Mouse (Mus musculus) frontal cortex, adult (tissue): ENCODE data around the gene Insl5.

Experiments used
- ATAC-seq: cut with Nextera tagmentation; 2 replicates; pipeline ENCODE4 v1.9.2; 2017; ENCODE audit warnings: mild to moderate bottlenecking, moderate library complexity, mixed read lengths; ENCODE audit not compliant: low TSS enrichment

Gene Insl5

DNA sequence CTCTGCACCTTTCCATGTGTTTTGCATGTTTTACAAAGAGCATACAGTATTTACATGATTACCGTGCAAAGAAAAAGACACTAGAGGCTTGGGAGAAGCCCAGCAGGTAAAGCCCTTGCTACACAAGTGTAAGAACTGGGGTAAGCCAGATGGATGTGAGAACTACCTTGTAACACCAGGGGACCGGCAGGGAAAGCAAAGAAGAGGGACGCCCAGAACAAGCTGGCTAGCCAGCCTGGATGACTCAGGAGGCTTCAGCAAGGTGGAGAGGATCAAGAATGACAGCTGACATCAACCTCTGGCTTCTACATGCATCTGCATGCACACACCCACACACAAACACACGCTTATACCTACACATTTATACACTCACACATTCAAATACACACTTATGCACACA is 36.6 kb downstream of the Insl5 start:
- no peak for ATAC-seq

DNA sequence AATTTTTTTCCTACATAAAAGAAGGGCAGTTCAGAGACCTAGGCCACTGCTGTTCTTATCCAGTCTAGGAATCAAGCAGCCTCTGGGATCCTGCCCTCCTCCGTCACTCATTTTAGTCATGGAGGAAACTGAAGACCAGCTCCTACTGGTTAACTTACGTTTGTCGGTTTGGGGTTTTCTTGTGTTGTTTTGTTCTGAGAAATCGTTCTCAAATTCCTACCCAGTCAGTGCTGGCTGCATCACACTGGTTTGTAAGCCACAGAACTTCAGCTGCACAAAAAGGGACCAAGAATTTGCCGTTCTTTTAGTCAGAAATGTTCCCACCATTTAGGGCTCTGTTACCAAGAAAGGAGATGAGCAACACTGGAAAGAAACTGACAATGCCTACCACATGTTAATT is 37.3 kb downstream of the Insl5 start:
- no peak for ATAC-seq

DNA sequence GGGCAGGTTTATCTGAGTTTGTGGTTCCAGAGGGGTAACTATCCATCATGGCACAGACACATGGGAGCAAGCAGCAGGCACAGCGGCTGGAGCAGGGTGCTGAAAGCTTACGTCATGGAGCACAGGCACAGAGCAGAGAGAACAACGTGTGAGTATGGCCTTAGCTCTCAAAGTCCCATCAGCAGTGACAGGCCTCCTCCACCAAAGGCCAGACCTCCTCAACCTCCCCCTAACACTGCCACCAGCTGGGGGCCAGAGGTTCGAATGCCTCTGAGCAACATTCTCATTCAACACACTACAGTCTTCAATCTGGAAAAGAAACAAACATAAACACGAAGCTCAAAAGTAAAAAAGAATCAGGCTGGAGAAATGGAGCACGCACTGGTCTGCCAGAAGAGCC is 38.1 kb downstream of the Insl5 start:
- no peak for ATAC-seq

DNA sequence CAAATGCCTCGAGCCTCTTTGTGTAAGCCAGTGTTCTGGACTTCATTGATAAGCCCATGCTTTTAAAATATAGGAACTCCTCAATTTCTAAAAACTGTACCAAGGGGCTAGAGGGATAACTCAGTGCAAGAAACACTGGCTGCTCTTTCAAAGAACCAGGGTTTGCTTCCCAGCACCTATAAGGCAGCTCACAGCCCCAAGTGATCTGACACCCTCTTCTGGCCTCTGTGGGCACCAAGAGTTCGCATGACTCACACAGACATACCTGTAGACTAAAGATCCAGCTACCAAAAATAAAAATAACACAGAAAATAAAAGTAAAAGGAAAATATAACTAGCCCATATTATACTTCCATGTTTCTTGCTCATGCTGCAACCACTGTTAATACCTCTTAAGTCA is 38.9 kb downstream of the Insl5 start:
- no peak for ATAC-seq

DNA sequence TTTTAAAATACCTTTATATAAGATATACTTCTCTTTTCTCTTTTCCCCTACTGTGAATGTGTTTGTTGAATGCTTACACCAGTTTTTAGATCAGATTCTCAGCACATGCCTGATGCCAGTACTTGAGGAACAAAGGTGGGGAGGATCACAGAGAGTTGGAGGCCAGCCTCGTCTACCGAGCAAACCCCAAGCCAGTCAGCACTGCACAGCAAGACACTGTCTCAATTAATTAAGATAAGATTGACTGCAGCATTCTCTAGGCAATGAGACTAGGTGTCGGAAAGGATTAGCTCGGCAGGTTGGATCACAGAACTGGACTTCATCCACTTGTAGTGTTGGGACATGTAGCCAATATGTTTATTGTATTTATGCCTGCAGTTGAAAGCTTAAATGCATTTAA is 39.3 kb downstream of the Insl5 start:
- no peak for ATAC-seq

DNA sequence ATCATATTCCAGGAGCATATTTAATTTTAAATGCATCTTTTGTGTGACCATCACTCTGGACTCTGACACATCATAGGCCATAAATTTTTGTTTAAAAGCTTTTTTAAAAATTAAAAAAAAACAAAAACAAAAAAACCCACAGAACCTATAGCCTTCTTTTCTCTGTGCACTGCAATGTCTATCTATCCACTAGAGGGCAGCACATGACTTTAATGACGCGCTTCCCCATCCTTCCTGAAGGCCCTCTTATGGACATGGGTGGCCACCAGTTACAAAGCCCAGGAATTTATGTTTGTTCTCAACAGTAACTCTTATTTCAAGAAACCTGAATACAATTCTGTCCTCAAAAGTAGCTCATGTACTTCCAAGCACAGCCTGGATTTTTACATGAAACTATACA is 39.7 kb downstream of the Insl5 start:
- peak; percentile 95 for ATAC-seq

DNA sequence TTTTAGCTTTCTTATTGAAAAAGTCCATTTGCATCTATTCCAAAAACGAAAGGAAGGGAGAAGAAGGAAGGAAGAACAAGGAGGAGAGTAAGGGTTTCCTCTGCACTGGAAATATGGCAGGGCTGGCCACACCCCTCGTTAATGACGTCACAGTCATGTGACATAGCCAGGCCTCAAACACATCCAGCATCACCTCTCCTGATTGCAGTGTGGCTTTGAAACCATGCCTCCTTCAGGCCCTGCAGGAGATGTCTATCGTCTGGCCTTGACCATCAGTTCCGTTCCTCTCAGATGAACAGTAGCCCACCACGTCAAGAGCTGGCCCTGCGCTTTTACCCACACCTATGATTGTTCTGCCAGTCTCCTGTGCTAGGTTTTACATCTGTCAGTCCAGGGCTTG is 40.5 kb downstream of the Insl5 start:
- no peak for ATAC-seq

DNA sequence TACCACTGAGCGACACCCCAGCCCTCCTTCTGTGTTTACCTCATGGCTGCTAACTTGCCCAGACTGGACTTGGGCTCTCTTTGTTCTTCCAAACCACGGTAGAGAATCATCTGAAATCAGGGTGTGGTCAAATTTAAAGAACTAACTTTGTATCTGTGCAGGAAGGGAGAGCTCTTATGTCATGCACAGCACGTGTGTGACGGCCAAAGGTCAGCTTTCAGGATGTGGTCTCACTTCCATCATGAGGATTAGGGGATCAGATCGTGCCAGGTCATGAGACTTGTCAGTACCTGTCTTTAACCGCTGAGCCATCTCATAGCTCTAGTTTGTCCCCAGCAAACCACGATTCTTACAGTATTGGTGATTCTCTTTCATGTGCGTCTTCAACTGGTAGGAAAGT is 44.9 kb downstream of the Insl5 start:
- ATAC-seq: no peak

DNA sequence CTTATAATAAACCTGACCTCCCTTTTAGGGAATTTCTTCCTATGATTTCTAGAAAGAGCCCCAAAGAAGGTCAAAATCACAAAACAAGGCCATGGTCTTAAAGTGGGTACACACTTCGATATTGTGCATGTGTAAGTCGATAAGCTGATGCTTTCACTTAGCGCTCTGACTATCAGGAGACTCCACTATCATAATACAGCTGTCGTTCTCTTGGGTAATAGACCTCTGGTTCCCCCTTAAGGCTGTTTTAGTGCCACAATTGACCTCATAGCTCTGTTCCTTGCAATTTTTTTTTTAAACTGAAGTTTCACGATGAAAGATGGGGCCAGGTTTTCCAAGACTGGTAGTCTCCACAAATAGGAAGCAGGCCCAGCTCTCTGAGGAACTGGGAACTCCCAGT is 47.3 kb downstream of the Insl5 start:
- no peak for ATAC-seq

DNA sequence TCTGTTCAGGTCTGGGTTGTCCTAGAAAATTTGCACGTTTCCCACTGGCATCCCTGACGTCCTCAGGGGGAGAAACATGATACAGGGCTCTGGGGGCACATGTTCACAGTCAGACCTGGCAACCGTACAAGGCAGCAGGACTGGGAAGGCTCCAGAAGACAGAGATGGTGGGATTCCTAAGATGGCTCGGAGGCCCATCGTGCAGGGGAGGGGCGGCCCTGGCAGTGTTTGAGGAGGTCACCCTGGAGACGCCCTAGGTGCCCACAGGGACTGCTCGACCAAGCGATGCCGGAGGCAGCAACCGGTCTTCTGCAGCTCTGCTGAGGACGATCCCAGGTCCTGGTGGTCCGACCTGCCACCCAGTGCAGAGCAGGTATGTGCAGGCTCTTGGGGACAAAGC is 48.2 kb downstream of the Insl5 start, which contains the start of gene Tctex1d1:
Gene Tctex1d1 (plus strand): TSS at position 167 of the 400 bp plus-strand sequence.
- ATAC-seq: peak; percentile 39

DNA sequence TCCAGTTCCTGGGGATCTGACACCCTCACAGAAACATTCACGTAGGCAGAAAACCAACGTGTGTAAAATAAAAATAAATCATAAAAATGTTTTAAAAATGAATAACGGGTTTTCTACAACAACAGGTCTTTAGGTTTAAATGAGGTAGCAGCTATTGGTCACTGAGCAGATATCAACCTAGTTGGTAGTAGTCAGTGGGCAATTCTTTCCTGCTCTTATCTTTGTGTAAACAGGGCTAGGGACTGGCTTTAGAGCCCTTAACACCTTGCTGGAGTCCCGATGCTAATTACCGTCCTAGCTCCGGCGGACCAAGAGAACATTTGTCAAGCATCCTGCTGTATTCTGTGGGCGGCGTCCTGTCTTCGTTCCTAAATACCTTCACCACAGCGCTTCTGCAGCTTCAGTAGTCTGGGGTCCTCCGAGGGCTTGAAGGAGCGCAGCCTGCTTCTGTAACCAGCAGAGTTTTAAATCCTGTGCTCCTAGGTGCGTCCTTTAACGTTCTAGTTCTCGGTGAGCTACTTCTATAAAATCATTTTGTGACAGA is 48.8 kb downstream of the Insl5 start:
- ATAC-seq: 0 out of 2 replicates have a peak, but pooled peaks have one; percentile 17

DNA sequence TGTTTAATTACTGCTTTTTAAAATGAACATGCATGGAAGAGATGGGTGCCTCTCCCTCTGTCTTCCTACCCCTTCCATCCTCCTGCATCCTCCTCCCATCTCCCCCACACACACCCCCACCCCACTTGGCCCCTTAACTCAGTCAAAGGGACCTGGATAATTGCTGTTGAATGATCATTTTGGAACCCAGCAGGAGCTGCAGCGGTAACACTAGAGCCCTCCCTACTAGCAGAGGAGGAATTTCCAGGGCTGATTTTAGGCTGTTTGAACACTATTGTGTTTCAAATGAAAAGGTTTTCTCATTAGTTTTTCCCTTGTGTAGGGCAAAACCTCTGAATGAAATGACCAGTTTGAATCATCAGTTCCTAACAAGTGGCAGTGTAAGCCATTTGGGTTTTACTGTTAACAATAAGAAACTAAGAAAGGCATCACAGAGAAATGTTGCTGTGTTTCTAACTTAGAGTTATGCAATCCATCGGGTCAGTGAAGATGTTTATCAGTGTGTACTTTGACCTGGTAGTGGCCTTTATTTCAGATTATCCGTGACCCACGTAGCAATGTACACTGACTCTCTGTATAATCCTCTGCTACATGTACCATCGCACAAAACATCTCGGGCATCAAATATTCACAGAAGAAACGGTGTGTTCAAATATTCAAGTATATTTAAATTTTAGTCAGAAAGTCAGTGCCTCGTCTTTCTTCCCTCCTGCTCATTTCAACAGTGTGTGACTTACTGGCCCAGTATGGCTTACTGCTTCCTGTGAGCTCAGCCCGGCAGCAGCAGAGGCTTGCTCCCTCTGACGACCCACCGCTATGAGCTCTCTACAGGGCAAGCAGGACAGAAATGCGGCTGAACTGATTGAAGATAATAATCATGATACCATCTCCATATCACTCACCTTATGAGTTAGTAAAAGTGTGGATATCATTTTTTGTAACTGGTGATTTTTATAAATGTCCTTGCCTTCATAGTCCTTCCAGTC is 50.1 kb downstream of the Insl5 start:
- no peak for ATAC-seq

DNA sequence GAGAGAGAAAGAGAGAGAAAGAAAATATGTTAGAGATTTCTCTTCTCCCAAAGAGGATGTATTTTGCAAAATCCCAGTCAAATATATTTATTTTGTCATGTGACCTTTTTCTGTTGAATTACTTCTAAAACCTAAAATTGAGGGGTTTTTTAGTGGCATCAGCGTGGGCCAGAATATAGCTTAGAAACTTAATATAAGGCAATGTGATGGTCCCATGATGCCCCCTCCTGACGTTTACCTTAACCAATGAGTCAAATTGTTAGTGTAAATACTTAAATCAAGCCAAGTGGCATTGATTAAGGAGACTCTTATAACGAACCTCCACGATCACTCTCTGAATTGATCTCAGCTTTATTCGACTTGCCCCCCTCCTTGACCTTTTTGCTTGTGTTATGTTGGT is 52.5 kb downstream of the Insl5 start:
- no peak for ATAC-seq

DNA sequence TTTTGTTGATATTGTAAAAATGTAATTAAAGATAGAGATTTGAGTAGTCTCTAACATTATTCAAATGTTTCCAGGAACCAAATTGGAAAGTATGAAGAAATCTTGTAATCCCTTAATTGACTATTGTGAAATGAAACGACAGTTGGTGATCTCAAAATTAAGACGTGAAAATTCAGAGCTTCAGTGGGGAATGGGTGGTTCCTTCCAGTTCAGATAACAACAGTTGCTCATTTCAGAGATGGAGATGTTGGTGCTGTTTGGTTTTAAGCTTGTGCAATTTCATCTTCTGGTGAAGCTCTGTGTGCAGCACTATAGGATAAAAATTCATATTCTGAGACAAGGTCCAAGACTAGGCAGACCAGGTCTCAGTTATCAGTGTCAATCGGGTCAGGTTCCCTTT is 54.6 kb downstream of the Insl5 start:
- ATAC-seq: no peak

DNA sequence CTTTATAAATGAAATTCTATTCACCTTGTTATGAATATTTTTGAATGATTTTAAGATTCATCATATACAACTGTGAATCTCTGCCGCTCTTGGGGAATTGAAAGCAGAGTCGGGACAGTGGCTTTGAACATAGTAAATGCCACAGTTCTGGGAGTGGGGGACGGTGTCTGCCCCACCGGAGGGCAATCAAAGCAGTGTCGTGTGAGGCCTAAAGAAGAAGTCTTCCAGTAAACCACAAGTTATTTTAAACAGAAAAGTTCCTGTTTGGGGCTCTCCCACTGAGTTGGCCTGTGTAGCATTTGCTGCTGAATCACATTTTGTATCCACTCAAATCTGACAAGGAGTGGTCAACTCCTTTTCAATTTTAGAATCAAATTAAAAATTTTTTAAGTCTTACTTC is 55.5 kb downstream of the Insl5 start:
- ATAC-seq: no peak

DNA sequence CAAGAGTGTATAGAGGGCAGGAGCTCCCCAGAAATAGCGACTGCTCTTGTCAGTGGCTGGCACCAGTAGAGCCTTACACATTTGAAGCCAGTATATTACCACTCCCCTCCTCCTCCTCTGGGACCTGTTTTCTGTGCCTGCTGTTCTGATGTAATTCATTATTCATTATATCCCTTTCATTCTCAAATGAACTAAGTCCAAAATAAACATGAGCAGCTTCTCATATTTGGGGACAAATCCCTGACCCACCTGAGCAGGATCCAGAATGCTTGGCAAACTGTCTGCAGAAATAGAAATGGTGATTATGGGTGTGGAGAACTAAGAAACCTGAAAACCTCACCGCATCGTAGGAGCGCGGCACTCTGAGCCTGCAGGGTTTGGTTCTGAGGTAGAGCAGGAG is 57.0 kb downstream of the Insl5 start:
- no peak for ATAC-seq
